Mouse (Mus musculus): Measurements from ENCODE around the gene Lingo1. TPM values are rescaled to one million over a fixed set of nuclear protein-coding genes. Genes with fewer than 3 reads are reported as not detected.

Lingo1 gene
- total RNA-seq, 2 experiments from 2014 or later: 263 to 279 TPM

DNA sequence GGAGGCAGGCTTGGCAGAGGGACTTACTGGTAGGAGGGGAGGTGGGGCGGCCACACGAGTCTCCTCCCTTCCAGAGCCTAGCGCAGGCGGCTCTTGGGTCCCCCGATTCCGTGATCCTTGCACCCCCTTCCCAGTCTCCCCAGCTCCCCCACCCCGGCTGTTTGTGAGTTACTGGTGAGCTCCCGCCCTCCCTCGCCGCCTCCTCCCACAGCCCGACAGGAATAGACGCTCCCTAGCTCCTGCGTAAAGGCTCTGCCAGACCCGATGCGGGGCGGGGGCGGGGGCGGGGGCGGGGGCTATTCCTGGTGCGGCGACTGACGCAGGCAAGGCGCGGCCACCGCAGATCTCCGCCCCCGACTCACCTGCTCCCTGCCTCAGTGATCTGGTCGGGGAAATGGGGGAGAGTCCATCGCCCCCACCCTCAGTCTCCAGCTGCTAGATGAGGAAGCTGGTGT is 158.8 kb downstream of the Lingo1 start:
- DNase-seq (ENCODE audit: extremely low spot score in 1 of 2, low spot score in 1 of 2): peak in 1 of 2 experiments; percentile 49

DNA sequence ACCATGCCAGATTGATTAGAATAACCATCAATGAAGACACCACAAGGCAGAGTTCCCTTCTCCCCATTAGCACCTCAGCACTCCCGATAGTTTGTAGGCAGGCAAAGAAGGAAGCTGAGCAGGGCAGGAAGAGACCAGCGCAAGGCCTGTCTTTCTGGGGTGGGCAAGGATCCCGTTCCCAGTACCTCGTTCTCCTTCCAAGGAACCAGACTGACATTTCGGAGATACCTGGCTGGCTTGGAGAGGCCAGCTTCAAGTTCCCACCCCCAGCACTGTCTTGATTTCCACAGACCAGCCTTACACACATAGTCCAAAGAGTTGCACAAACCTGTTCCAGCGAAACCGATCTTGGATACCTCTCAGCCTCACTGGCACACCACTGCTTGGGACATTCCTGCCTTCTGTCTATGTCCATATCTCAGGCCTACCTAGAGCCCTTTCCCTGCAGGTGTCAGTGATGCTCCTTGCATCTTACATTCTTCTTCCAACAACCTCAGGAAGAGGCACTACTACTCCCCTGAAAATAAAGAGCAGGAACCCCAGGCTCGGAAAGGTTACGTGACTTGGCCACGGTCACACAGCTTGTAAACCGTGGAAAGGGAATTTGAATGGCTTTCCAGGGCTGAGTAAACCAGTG is 159.4 kb downstream of the Lingo1 start:
- no peak for DNase-seq (ENCODE audit: extremely low spot score in 1 of 2, low spot score in 1 of 2)

DNA sequence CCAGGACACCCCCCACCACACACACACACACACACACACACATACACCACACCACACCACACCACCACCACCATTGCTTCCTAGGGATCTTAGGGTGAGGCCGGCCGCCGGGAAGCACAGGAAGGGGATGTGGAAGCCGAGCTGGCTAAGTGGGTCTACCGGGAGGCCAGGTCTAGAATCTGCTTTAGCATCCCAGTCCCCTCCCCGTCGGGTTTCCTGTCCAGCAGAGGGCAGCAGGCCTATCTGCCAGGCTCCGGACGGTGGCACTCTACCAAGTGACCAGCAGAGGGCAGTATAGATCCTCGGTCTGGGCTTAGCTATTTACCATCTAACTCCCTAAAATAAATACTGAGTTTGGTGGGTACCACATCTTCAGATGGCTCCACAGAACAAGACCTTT is 160.1 kb downstream of the Lingo1 start:
- peak; percentile 88 to 93 for DNase-seq (ENCODE audit: extremely low spot score in 1 of 2, low spot score in 1 of 2)

DNA sequence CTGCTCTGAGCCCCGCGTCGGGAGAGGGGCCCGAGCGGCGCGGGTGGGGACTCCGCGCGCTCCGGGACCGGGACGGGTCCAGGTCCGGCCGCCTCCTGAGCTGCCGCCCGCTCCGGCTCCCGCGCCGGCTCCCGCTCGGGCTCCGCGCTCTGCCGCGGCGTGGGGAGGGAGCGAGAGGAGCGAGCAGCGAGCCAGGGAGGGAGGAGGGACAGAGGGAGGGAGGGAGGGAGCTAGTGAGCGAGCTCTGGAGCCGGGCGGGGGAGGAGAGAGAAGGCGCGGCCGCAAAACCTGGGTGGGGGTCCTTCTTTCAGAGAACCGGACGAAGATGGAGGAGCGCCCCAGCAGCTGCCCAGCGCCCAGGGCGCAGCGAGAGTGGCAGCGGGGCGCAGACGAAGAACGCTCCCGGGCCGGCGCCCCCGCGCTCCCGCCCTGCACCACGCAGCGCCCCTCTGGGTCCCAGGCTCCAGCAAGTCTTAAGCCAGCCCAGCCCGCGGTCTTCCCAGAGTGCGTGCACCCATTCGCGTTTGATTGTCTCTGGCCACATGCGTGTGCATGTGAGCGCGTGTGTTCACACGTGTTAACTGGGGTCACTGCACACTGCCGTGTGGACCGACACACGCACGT is 160.7 kb downstream of the Lingo1 start:
- peak; percentile 52 to 66 for DNase-seq (ENCODE audit: extremely low spot score in 1 of 2, low spot score in 1 of 2)

DNA sequence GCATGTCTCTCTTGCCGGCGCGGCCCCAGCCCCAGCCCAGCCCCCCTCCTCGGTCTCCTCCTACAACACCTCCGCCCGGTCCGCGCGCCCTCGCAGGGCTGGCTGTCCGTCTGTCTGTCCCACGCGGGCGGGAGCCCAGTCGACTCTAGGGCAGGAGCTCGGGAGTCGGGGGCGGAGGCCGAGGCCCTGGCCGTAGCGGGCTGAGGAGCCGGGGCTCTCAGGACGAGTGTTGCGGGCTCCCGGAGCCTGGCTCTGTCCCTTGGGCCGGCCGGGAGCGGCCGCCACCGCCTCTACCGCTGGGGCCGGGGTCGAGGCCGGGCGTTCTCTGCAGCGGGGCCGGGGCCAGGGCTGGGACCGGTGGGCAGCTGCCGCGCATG is 161.2 kb downstream of the Lingo1 start:
- DNase-seq (ENCODE audit: extremely low spot score in 1 of 2, low spot score in 1 of 2): no peak

DNA sequence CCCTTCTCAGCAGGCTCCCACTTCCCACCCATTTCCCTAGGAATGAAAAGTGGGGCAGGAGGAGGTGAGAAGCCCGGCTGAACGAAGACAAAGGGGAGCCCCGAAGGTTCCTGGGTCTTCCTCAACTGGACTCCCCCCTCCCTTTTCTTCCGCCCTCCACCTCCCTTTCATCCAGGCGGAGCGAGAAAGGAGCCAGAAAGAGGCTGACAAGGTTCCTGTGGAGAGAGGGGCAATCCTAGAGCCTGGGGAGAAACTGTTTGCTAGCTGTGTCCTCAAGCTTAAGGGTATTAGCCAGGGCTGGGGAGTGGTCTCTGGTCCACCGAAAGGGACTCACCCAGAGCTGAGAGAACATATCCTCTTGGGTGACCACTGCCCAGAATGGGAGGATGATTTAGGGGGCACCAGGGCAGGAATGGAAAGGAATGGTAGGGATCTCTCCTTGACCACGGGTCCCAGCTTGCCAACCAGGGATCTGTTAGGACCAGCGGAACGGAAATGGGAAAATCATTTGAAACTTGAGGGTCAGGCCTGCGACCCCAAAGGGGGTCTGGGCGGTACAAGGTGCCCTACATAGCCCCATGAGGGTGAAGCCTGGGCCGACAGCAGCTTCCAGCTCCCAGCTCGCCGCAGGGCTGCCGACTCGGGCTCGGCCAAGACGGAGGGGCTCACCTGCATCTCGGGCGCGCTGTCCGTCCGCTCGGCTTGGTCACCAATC is 161.7 kb downstream of the Lingo1 start:
- no peak for DNase-seq (ENCODE audit: extremely low spot score in 1 of 2, low spot score in 1 of 2)

DNA sequence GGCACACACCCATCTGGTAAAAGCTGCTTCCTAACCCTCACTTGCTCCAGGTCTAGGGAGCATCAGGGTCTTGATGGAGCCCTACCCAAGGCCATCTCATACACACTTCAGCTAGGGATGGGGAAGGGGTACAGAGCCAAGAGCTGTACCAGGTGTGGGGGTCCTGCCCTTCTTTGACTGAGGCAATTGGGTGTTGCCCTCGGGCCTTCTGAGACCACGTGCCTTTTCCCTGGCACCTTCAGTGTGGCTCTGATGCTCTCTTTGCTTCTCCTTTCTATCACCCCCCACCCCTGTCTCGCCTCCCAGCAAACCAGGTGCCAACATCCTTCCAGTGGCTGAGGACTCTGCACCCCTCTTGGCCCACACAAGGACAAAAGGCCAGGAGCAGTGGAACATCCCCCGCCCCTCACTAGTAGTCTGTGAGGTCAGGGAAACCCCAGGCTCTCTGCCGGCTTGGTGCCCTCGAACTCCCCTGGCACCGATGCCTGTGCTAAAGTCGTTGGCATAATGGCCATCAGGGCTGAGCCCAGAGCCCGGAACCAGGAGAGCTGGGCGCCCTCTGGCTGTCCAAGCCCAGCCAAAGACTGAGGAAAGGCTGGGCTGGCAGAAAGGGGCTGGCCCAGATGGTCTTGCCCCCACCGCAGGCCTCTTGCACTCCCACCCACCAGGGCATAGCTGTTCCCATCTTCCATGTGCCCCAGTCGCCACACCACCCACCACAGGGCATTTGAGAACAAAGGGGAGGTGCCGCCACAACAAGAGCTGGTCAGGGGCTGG is 162.6 kb downstream of the Lingo1 start:
- DNase-seq (ENCODE audit: extremely low spot score in 1 of 2, low spot score in 1 of 2): no peak

DNA sequence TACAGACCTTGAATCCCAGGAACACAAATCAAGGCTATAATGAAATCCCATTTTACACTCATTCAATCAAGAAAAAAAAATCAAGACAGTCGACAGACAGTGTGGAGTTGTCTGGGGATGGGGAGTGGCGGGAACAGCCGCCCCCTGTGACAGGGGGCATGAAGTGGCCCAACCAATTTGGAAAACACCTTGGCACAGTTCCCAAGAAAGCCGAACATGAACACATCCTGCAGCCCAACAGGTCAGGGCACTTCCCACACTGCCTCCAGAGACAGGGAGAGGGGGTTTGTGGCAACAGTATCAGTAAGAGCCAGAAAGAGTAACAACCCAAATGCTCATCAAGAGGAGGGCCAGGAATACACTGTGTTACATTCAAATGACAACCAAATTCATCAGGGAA is 165.3 kb downstream of the Lingo1 start:
- DNase-seq (ENCODE audit: extremely low spot score in 1 of 2, low spot score in 1 of 2): no peak

DNA sequence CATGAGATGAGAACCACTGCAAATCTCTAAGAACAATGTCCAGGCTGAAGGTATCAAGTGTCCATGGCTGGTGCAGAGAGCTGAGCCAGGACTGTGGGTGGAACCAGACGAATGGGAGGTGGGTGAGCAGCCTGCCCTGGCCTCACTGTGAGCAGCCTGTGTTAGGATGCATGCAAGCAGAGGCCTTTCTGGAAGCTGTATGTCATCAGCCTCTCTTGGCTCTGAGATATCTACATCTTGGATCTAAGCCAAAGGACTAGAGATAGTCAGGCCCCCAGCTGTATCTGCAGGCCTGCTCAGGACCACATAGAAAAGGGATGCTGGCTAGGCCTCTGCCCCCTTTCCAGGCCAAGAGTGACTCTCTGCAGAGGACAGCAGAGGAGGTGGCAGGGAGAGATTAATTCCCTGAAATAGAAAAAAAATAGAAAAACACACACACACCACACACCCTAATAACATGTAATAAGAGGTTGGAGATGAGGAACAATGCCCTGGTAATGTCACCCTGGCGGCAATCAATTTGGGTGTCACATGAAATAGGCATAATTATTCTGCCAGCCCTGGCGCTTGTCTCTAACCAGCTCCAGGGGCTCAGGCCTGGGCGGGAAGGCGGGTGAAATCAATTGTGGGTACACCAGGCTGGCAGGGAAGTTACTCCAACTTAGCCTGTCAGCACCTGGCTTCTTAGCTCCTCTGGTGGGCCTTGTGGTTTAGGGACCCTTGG is 166.4 kb downstream of the Lingo1 start:
- no peak for DNase-seq (ENCODE audit: extremely low spot score in 1 of 2, low spot score in 1 of 2)

DNA sequence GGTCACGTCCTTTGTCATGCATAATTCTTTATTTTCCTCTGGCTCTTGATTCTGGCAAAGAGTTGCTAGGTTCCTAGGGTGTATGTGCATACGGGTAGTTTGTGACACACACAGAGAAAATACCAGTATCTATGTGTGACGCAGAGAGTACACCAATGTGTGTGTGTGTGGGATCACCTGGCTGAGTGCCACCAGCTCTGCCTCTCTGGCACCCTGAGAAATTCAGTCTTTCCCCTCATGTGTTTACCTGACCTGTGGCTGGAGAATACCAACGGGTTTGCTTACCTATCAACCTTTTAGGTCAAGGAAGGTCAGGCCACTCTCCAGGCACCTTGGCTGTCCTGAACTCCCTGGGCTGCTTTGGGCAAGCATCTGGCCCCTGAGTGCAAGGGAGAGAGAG is 169.0 kb downstream of the Lingo1 start:
- DNase-seq (ENCODE audit: extremely low spot score in 1 of 2, low spot score in 1 of 2): no peak

DNA sequence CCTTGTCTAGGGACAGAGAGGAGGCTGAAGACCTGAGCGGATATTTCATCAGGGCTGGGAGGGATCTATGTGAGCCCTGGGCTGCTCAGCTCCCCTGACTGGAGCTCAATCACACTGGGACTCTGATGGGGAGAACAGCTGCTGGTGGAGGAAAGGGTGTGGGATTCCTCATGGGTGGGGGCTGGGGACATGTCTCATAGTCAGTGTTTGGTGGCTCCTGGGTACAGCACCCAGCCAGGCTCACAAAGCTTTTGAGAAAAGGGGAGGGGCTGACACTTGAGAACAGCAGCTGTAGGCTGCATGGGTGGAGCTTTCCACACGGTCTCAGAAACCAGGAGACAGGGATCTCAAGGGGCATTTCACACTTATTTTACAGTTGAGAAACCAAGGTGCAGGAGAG is 171.3 kb downstream of the Lingo1 start:
- DNase-seq (ENCODE audit: extremely low spot score in 1 of 2, low spot score in 1 of 2): no peak

DNA sequence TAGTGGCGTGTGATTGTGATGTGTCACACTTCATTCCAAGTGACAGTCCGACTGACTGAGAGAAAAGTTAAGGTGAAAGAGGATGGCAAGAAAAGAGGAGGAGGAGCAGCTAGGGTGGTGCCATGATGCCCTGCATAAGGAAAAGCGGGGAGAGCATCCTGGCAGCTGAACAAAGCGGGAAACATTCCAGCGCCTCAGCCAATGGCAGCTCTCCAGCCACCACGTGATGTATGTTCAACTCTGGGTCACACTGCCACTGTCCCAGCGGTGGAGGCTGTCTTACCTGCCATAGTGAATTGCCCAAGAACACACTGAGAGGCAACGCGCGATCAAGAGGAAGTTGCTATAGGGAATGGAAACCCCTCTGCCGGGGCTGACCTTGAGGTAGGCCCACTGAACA is 172.9 kb downstream of the Lingo1 start:
- no peak for DNase-seq (ENCODE audit: extremely low spot score in 1 of 2, low spot score in 1 of 2)

DNA sequence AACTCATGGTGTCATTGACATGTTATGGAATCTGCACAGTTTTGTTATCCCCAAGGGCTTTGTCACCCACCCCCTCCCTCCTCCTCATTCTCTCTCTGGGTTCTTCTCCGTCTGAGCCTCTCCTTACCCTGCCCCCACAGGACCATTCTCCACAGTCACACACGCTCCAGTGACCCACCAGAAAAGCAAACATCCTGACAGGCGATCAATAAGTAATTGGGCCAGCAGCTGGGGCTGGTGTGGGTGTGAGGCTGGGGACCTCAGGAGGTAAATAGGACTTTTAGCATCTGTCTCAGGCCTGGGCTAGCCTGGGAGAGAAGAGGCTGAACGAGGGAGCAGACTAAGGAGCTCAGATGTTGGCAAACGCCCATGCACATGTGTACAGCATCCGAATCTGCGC is 173.5 kb downstream of the Lingo1 start:
- no peak for DNase-seq (ENCODE audit: extremely low spot score in 1 of 2, low spot score in 1 of 2)

DNA sequence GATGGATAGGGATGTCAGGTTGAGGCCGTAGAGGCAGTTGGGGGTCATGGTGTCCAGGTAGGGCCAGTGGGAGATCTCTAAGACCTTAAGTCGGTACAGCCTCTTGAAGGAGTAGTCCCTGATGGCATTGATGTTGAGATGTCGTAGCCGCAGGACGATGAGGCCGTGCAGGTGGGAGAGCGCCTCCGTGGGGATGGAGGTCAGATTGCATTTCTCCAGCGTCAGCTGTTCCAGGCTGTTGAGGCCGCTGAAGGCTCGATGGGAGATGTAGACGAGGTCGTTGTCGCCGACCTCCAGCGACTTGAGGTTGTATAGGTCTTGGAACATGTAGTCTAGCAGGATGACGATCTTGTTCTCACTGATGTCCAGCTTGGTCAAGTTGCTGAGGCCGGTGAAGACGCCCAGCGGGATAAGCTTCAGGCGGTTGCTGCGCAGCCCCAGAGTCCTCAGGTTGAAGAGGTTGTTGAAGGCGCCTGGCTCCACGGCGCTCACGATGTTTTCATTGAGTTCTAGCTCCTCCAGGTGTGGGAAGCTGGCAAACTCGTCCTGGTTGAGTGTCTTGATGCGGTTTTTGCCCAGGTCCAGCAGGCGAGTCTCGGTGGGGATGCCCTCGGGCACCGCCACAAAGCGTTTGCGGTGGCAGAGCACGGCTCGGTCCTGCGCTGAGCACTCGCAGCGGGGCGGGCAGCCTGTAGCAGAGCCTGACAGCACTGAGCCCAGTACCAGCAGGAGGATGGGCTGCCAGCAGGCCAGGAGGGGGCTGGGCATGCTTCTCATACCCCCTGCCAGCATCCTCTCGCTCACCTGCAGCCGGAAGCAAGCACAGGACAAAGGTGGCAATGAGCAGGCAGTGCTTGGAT is 175.5 kb downstream of the Lingo1 start:
- DNase-seq (ENCODE audit: extremely low spot score in 1 of 2, low spot score in 1 of 2): no peak

DNA sequence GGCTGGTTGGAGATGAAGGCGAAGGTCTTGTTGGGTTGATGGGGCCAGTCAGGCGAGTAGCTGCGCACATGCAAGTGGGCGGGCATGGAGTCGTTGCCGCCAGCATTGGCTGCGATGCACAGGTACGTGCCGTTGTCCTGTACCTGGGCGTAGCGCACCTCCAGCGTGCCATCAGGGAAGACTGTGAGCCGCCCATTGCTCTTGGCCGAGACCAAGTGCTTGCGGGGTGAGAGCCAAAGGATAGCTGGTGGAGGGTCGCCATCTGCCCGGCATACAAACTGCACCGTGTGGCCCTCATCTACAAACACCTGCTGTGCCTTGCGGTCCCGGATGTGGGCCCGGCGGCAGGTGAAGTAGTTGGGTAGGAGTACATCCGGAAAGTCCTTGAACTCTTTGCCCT is 176.6 kb downstream of the Lingo1 start:
- no peak for DNase-seq (ENCODE audit: extremely low spot score in 1 of 2, low spot score in 1 of 2)

DNA sequence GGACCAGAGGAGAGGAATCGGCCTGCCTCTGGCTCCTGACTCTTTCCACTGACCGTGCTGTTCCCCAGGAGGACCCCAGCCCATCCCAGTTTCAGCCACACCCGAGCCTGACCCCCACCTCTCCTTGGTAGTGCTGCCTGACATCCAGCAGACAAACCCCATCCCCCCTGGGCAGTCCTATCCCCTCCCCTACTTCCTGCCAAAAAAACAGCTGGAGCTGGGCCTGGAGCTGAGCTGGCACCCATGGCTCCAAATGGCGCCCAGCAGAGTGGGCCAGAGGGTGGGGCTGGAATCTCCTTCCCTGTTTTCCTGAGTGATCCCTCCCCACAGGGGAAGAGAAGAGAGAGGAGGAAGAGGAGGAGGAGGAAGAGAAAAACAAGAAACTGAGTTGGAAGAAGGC is 177.6 kb downstream of the Lingo1 start:
- no peak for DNase-seq (ENCODE audit: extremely low spot score in 1 of 2, low spot score in 1 of 2)

DNA sequence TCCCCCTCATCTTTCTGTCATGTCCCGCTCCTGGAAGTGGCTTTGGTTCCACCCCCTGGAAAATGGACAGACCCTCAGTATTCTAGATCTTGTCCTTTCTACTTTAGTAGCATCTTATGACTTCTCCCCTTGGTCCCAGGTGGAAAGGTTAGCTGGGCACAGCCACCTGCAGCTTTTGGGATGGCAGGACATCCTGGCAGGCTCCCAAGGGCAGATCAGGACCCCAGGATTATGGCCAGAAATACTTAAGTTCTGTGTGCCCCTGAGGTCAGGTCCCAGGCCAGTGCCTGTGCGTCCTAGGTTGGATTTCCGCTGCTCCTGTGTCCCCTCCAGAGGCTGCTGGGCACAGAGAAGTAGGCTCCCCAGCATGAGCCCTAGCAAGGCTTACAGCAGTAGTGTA is 180.2 kb downstream of the Lingo1 start:
- DNase-seq (ENCODE audit: extremely low spot score in 1 of 2, low spot score in 1 of 2): no peak

DNA sequence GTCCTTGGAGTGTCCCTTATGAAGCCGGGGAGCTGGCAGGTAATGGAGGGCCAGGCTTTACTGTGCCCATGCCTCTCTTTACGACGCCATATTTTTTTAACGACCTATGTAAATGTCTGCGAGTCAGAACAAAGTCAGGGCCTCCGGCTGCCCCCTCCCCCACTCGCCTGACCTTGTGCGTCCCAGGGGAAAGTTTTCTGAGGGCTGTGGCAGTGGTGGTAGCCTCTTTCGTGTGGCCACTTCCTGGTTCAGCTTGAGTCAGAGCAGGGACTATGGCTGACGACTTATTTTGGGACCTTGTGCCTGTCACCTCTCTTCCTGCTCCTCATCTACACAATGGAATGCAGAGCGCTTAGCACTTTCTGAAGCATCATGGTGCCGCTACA is 183.5 kb downstream of the Lingo1 start:
- no peak for DNase-seq (ENCODE audit: extremely low spot score in 1 of 2, low spot score in 1 of 2)

DNA sequence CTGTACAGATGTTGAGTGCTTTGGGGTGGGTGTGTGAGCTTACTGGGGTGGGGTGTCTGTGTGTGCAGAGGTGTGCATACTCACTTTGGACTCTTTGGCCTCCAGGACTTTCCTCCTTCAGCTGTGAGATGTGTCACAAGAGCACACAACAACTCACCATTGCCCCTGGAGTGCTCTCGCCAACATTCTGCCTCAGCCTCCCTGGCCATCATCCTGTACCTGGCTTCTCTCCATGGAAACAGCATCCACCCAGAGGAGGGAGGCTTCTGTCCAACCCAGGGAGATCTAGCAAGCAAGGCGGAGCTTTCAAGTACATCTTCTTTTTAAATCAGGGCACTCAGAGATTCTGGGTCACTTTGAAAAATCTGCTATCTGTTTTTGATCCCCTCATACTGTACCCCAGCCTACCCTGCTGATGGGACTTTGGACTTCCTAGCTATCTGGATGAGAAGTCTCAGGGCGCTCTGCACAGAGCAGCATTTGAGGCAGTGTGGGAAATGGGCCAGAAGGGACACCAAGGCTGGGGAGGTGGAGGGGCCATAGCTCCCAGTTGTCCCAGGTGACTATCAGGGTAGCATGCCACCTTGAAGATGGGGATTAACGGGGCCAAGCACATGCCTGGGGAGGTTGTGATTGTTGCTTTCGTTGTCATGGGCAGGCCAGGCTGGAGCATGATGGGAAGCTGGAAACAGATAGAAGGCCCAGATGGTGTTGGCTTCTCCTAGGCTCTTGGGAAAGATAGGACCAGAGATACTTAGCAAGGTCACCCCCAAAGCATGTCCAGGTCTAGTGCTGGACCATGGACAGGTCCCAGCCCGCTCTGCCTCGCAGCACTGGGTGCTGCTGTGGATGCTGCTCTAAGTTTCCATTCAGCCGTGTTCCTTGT is 184.1 kb downstream of the Lingo1 start:
- no peak for DNase-seq (ENCODE audit: extremely low spot score in 1 of 2, low spot score in 1 of 2)
